Mouse (Mus musculus): ENCODE results near the gene C1qtnf6.

DNA sequence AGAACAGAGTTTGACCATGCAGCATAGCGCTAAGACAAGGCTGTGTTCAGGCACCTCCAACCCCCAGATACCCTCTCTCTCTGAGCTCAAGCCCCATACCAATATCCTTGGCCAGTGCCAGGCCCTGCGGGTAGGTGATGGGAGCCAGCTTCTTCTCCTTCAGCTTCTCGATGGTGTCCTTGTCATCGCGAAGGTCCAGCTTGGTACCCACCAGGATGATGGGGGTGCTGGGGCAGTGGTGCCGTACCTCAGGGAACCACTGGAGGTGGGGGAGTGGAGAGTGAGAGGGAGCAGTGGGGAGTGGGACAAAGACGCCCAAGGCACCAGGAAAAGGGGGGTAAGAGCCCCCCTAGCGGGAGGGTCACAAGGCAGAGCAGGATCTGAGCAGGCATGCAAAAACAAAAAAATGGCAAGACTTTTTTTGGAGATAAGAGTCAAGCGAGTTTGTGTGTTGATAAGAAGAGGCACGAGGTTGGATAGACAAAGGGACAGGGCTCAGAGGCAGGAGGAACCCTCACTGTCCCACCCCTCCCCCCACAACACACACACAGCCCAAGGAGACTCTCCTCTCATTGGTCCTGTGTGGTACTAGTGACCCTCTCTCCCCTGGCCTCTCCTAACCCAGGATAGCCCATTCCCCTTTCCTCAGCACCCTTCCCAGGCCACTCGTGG is 33.7 kb upstream of the C1qtnf6 start:
- TF ChIP-seq POLR2A (IDR thresholded peaks at IDR 0.05; ENCODE audit: control insufficient read depth in 1 of 2, insufficient read depth in 1 of 2, low read depth in 1 of 2, low read length in 2 of 2, poor library complexity in 1 of 2) (no peak), CHD2 (IDR thresholded peaks at IDR 0.05; ENCODE audit: low read length) (no peak), EP300 (IDR thresholded peaks at IDR 0.05; ENCODE audit: low read depth in 1 of 2, low read length in 2 of 2) (peak; percentile 48 to 73), GABPA (IDR thresholded peaks at IDR 0.05; ENCODE audit: low read depth, low read length) (no peak), SMC3 (IDR thresholded peaks at IDR 0.05; ENCODE audit: low read depth, low read length) (no peak), CTCF (IDR thresholded peaks at IDR 0.05 in 2 of 3, conservative IDR thresholded peaks at IDR 0.05 in 1 of 3; ENCODE audit: control insufficient read depth in 1 of 3, insufficient read depth in 1 of 3, low read depth in 2 of 3, low read length in 3 of 3, poor library complexity in 1 of 3, severe bottlenecking in 1 of 3) (no peak; a peak in 1 of 6 replicates), TCF12 (IDR thresholded peaks at IDR 0.05; ENCODE audit: low read depth, low read length) (peak; percentile 87), MYC (IDR thresholded peaks at IDR 0.05; ENCODE audit: low read depth, low read length) (peak; percentile 79), TBP (IDR thresholded peaks at IDR 0.05; ENCODE audit: low read depth, low read length) (no peak), NELFE (IDR thresholded peaks at IDR 0.05; ENCODE audit: low read depth, low read length) (no peak), ZC3H11A (IDR thresholded peaks at IDR 0.05; ENCODE audit: low read depth, low read length) (no peak), USF1 (IDR thresholded peaks at IDR 0.05; ENCODE audit: low read depth, low read length) (peak; percentile 46; the same call in 1 of the 2 replicates)

Measured in MEL (cell line).